Mouse (Mus musculus) fat pad, adult 2 months (tissue): ENCODE measurements around the gene Gpr4.

Experiments
- DNase-seq: peaks from one replicate; pipeline ENCODE4 v3.0.0-alpha.2; 2011; ENCODE audit warnings: low read depth, low spot score; ENCODE audit errors: extremely low read depth

Gene Gpr4

GRCm38 (mm10) chr7:19194676-19195075 is 17.7 kb upstream of the Gpr4 start:
- no peak for DNase-seq

GRCm38 (mm10) chr7:19196676-19197075 is 15.7 kb upstream of the Gpr4 start:
- DNase-seq: no peak

GRCm38 (mm10) chr7:19197985-19198384 is 14.4 kb upstream of the Gpr4 start:
- DNase-seq: no peak

GRCm38 (mm10) chr7:19201660-19202059 is 10.7 kb upstream of the Gpr4 start:
- no peak for DNase-seq

GRCm38 (mm10) chr7:19202065-19202850 is 10.1 kb upstream of the Gpr4 start:
- no peak for DNase-seq

GRCm38 (mm10) chr7:19208201-19208910 is 4.0 kb upstream of the Gpr4 start:
- no peak for DNase-seq

- no peak for DNase-seq
Observed at GRCm38 (mm10) chr7:19208944-19209472, 3.3 kb upstream of the Gpr4 start.

- DNase-seq: no peak
Observed at GRCm38 (mm10) chr7:19209494-19209893, 2.8 kb upstream of the Gpr4 start.

- DNase-seq: no peak
Observed at GRCm38 (mm10) chr7:19210010-19210409, 2.3 kb upstream of the Gpr4 start.

- no peak for DNase-seq
Observed at GRCm38 (mm10) chr7:19211041-19211675, 1.2 kb upstream of the Gpr4 start.

GRCm38 (mm10) chr7:19213385-19213784 is 1.0 kb downstream of the Gpr4 start:
- no peak for DNase-seq

- no peak for DNase-seq
Observed at GRCm38 (mm10) chr7:19214369-19214768, 2.0 kb downstream of the Gpr4 start.

GRCm38 (mm10) chr7:19214940-19215339 is 2.6 kb downstream of the Gpr4 start:
- DNase-seq: no peak

GRCm38 (mm10) chr7:19217492-19217891 is 5.2 kb downstream of the Gpr4 start:
- no peak for DNase-seq

GRCm38 (mm10) chr7:19217944-19218343 is 5.6 kb downstream of the Gpr4 start:
- no peak for DNase-seq

GRCm38 (mm10) chr7:19220061-19220460 is 7.7 kb downstream of the Gpr4 start:
- no peak for DNase-seq

- DNase-seq: no peak
Observed at GRCm38 (mm10) chr7:19222189-19222588, 9.9 kb downstream of the Gpr4 start.

GRCm38 (mm10) chr7:19222875-19223274 is 10.5 kb downstream of the Gpr4 start:
- DNase-seq: no peak

- DNase-seq: no peak
Observed at GRCm38 (mm10) chr7:19224933-19225332, 12.6 kb downstream of the Gpr4 start.

- DNase-seq: no peak
Observed at GRCm38 (mm10) chr7:19226817-19227797, 14.8 kb downstream of the Gpr4 start.
